Mouse (Mus musculus) sigmoid colon, adult 10 weeks (tissue): Measurements from ENCODE around the gene Wbp11. TPM values are rescaled to one million over a fixed set of nuclear protein-coding genes. Genes with fewer than 3 reads are reported as not detected.

Experiments used
- polyA plus RNA-seq: library from polyadenylated mRNA; stranded (reverse); fragments of 350-450 nt; fragmentation: Illumina TruSeq; extraction: RNeasy Lipid Tissue Mini Kit (QIAGEN cat#74804); gene quantifications from one replicate; pipeline ENCODE4 v1.2.3, GENCODE M21; 2014; ENCODE audit warnings: low read depth, low replicate concordance

The Wbp11 gene
- polyA plus RNA-seq: 95.7 TPM

GRCm38 (mm10) chr6:136827881-136828561 lies at the start of gene Wbp11:
Gene Wbp11 (minus strand): TSS chr6:136828233.

GRCm38 (mm10) chr6:136875670-136876069 lies 47.6 kb upstream of the Wbp11 start, which contains the start of gene Mgp:
Gene Mgp (minus strand): TSS chr6:136875823.

DNA sequence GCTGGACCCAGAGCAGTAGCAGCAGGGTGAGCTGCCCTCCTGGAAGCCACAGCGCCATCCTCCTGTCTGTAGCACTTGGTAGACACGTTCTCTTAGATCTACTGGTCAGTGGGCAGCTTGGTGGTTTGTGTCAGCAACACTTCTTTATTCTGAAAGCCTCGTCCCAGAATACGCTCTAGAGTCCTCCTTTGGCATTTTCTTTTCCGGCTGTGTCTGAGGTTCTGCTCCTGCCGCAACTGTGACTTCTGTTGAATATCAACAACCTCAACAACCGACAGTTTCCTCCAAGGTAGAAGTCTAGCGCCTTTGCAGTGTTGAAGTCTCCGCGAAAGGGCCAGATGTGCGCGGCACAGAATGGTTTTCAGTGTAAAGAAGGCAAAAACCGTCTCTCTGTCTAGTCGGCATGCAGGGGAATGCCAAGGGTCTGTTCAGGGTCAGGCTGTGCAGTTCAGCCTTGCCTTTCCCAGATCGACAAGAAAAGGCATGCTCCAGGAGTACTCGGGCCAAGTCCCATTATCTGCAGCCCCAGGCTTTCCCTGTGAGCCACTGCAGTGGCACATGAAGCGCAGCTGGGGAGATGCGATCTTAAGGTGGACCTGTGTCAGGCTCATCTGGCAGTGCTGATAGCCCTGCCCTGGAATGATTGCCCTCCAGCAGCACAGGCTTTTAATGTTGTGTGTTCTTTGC lies 29.3 kb upstream of the Wbp11 start, which contains the start of gene Art4:
Gene Art4 (minus strand): TSS at position 548 of the 687 bp plus-strand sequence.

GRCm38 (mm10) chr6:136835352-136835751 lies 7.3 kb upstream of the Wbp11 start, which contains the start of gene Smco3:
Gene Smco3 (minus strand): TSS chr6:136835452.

GRCm38 (mm10) chr6:136827516-136827880 lies 535 bp downstream of the Wbp11 start, which contains the start of gene BC049715:
Gene BC049715 (plus strand): TSS chr6:136827626.

GRCm38 (mm10) chr6:136808014-136808417 lies 20.0 kb downstream of the Wbp11 start, which contains the start of gene H2afj:
Gene H2afj (plus strand): TSS chr6:136808244.

DNA sequence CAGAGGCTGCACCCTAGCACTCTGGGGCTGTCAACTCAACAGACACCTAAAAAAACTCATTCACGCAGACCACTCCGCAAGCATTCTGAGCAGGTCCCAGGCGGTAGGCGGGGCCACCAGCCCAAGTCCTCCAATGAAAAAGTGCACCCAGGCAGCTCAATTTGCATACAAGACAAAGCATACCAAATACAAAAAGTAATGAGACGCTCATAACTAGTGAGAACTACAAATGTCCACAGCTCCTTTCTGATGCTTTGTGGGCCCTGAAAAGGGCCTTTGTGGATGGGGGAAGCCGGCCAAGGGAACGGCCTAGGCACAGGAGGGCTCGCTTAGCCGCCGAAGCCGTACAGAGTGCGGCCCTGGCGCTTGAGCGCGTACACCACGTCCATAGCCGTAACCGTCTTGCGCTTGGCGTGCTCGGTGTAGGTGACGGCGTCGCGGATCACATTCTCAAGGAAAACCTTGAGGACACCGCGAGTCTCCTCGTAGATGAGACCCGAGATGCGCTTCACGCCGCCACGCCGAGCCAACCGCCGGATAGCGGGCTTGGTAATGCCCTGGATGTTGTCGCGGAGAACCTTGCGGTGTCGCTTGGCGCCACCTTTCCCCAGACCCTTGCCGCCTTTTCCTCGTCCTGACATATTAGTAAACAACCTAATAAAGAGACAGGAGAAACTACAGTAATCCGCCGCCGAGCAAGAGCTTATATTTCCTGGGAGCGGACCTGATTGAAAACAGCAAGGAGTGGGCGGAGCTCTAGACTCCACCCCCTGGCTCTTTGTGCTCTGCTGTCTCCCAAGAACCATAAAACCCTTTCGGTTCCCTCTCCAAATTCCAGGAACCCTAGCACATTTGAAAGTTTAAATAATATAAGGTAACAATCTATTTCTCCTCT lies 24.0 kb downstream of the Wbp11 start, which contains the start of gene Hist4h4:
Gene Hist4h4 (minus strand): TSS at position 677 of the 895 bp plus-strand sequence.

DNA sequence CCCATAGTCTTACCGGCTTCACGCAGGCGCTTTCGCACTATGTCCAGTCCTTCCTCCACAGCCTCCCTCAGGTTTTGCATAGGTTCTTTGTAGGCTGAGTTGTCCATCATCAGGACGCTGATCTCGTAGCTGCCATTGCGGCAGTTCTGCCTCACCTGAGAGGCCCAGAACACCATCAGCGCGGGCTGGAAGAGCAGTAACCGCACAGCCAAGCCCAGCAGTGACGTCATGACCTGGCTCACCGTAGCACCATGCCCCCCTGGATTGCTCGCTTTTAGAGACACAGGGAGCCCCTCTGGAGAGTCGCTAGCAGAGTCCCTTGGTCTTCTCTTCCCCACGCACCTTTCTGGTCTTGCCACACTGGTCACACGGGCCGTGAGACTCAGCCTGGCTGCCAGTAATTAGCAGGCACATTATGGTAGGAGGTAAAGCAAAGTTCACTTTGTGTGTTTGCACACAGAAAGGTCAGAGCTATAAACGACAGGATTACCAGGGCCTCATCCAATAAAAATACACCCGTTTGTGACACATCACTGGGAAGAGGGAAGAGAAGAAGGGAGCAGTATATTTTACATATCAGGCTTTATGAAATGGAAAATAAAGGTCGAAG lies 46.6 kb downstream of the Wbp11 start, which contains the start of gene Gucy2c:
Gene Gucy2c (minus strand): TSS at position 389 of the 610 bp plus-strand sequence.

Other genes with a start within 250 kb of the Wbp11 start
- gene Plbd1, start 166.3 kb downstream of the Wbp11 start, polyA plus RNA-seq: 119 TPM
- gene Gucy2c, start 46.5 kb downstream of the Wbp11 start, polyA plus RNA-seq: 85.6 TPM
- gene Hist4h4, start 23.8 kb downstream of the Wbp11 start, polyA plus RNA-seq: 0.57 TPM
- 21.0 TPM for gene H2afj, start 20.0 kb downstream of the Wbp11 start, polyA plus RNA-seq
- gene BC049715, start 607 bp downstream of the Wbp11 start, polyA plus RNA-seq: 2.9 TPM
- not detected for gene Smco3, start 7.2 kb upstream of the Wbp11 start, polyA plus RNA-seq
- gene Art4, start 29.5 kb upstream of the Wbp11 start, polyA plus RNA-seq: 0.76 TPM
- 43.5 TPM for gene Mgp, start 47.6 kb upstream of the Wbp11 start, polyA plus RNA-seq
- not detected for gene Erp27, start 93.9 kb upstream of the Wbp11 start, polyA plus RNA-seq
- 0.32 TPM for gene Pde6h, start 95.6 kb upstream of the Wbp11 start, polyA plus RNA-seq
- gene Arhgdib, start 113.7 kb upstream of the Wbp11 start, polyA plus RNA-seq: 19.8 TPM